Mouse (Mus musculus): Measurements from ENCODE around the gene Plxnd1. TPM values are rescaled to one million over a fixed set of nuclear protein-coding genes. Genes with fewer than 3 reads are reported as not detected.

The Plxnd1 gene
- total and polyA plus RNA-seq, 3 experiments: 27.7 to 73.8 (median 63.2) TPM

DNA sequence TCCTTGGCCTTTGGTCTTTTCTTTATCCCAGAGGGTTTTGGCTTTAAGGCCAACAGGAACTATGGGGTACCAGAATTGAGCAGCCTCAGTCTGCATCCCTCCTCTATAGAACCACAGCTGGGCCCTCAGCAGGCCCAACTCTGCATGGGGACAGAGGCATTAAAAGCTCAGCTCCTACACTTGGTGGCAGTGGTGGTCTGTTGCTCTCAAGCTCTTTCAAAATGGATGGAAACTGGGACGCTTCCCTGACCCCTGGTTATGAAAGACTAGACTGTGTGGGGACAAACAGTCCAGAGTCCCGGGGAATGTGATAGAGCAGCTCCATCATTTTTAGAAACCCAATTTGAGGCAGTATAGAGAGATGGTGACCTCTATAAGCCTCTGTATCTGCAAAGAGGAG is 56.8 kb downstream of the Plxnd1 start:
- H3K9me3 ChIP-seq (replicated peaks; ENCODE audit: low read length): no peaks in the 10 kb centered on the region
- peak; percentile 51 for TF ChIP-seq SMC3 (IDR thresholded peaks at IDR 0.05; ENCODE audit: low read depth, low read length)
- TF ChIP-seq RAD21 (IDR thresholded peaks at IDR 0.05; ENCODE audit: low read depth, low read length): peak; percentile 51
- TF ChIP-seq USF2 (conservative IDR thresholded peaks at IDR 0.05; ENCODE audit: low read depth, low read length): no peak
- TF ChIP-seq CTCF (conservative IDR thresholded peaks at IDR 0.05 in 1 of 2, IDR thresholded peaks at IDR 0.05 in 1 of 2; ENCODE audit: low read depth in 2 of 2, low read length in 2 of 2): peak in 1 of 2 experiments; percentile 41; a peak in 2 of 4 replicates
- dilution Hi-C loops (cut with MboI; ENCODE audit: extremely low pct_ligation_motif_present, extremely low pct_unique_long_range_greater_than_20kb, low sequenced_read_pairs): no loop called here

DNA sequence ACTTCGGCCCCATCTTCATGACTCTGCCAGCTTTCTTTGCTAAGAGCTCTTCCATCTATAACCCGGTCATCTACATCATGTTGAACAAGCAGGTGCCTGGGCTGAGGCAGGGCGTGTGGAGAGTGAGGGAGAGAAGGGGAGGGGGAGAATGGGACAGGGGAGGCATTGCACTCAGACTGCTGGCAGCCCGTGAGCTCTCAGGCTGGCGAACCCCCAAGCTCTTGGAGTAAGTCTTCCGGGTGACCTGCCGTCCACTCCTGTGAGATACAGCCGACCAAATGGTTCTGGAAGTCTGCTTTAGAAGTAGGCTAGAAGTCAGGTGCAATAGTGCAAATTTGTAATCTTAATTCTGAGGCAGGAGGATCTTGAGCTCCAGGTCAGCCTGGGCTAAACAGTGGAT is 59.3 kb downstream of the Plxnd1 start:
- DNase-seq (ENCODE audit: extremely low read depth): no peak
- Histone ChIP-seq H3K4me3 (replicated peaks in 1 of 3; ENCODE audit: low read depth in 2 of 3, low read length in 2 of 3, poor library complexity in 1 of 3) (no peak overlapping the region), H3K27me3 (replicated peaks) (no peaks in the 10 kb centered on the region), H3K4me1 (ENCODE audit: control insufficient read depth in 1 of 2, insufficient read depth in 2 of 2) (peaks cover 12 to 18% of the 10 kb centered on the region in 2 experiments), H3K36me3 (replicated peaks in 1 of 2; ENCODE audit: control insufficient read depth in 1 of 2, insufficient read depth in 1 of 2, low read length in 1 of 2) (no peaks in the 10 kb centered on the region), H3K9ac (ENCODE audit: insufficient read depth, low read depth) (no peak overlapping the region), H3K4me2 (ENCODE audit: insufficient read depth, low read depth, poor library complexity, severe bottlenecking) (no peak overlapping the region), H3K9me3 (replicated peaks; ENCODE audit: low read length) (no peaks in the 10 kb centered on the region), H3K79me2 (replicated peaks; ENCODE audit: control insufficient read depth, extremely low read depth, insufficient read depth, poor library complexity, severe bottlenecking) (no peaks in the 10 kb centered on the region), H3K27ac (ENCODE audit: insufficient read depth, low read depth) (no peak overlapping the region)
- no peak for TF ChIP-seq MEF2A (IDR thresholded peaks at IDR 0.05; ENCODE audit: borderline replicate concordance, low read depth, low read length)
- no peak for TF ChIP-seq HCFC1 (IDR thresholded peaks at IDR 0.05; ENCODE audit: low read depth, low read length)
- TF ChIP-seq GABPA (IDR thresholded peaks at IDR 0.05; ENCODE audit: insufficient replicate concordance, low read depth, low read length): no peak
- TF ChIP-seq EP300 (IDR thresholded peaks at IDR 0.05; ENCODE audit: low read length): no peak
- no peak for TF ChIP-seq SIN3A (IDR thresholded peaks at IDR 0.05; ENCODE audit: low read length)
- dilution Hi-C loops (cut with MboI; ENCODE audit: extremely low pct_ligation_motif_present, extremely low pct_unique_long_range_greater_than_20kb, low sequenced_read_pairs) (no loop called here), in situ Hi-C loops (cut with MboI; ENCODE audit: low pct_ligation_motif_present, low pct_unique_long_range_greater_than_20kb, low sequenced_read_pairs) (no loop called here)

More for the DNA sequence above, 56.8 kb downstream of the Plxnd1 start:
- H3K79me2 ChIP-seq (replicated peaks; ENCODE audit: control insufficient read depth, extremely low read depth, insufficient read depth, poor library complexity, severe bottlenecking): no peaks in the 10 kb centered on the region
- H3K27ac ChIP-seq (ENCODE audit: insufficient read depth, low read depth): no peak overlapping the region
- no peak overlapping the region for H3K4me3 ChIP-seq (replicated peaks in 1 of 3; ENCODE audit: low read depth in 2 of 3, low read length in 2 of 3, poor library complexity in 1 of 3)
- H3K27me3 ChIP-seq (replicated peaks): no peaks in the 10 kb centered on the region
- H3K4me2 ChIP-seq (ENCODE audit: insufficient read depth, low read depth, poor library complexity, severe bottlenecking): no peak overlapping the region
- H3K36me3 ChIP-seq (replicated peaks in 1 of 2; ENCODE audit: control insufficient read depth in 1 of 2, insufficient read depth in 1 of 2, low read length in 1 of 2): no peaks in the 10 kb centered on the region
- no peak overlapping the region for H3K9ac ChIP-seq (ENCODE audit: insufficient read depth, low read depth)
- peaks cover 17 to 32% of the 10 kb centered on the region in 2 experiments for H3K4me1 ChIP-seq (ENCODE audit: control insufficient read depth in 1 of 2, insufficient read depth in 2 of 2)
- in situ Hi-C loops (cut with MboI; ENCODE audit: low pct_ligation_motif_present, low pct_unique_long_range_greater_than_20kb, low sequenced_read_pairs): no loop called here
- DNase-seq (ENCODE audit: extremely low read depth): no peak

DNA sequence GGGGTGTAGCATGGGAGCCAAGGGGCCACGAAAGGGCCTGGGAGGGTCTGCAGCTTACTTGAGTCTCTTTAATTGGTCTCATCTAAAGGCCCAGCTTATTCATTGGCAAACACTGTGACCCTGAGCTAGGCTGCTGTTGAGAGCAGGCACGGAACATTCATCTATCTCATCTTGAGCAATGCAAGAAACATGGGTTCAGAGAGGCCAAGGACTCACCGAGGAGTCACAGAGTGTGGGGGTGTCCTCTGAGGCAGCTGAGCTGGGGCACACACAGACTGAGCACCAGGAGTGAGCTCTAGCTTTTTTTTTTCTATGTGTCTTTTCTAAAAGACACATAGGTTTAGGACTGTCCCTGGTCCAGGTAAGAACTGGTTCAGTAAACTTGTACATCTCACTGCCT is 62.4 kb downstream of the Plxnd1 start:
- Histone ChIP-seq H3K9me3 (replicated peaks; ENCODE audit: low read length) (no peaks in the 10 kb centered on the region), H3K79me2 (replicated peaks; ENCODE audit: control insufficient read depth, extremely low read depth, insufficient read depth, poor library complexity, severe bottlenecking) (no peaks in the 10 kb centered on the region), H3K4me2 (ENCODE audit: insufficient read depth, low read depth, poor library complexity, severe bottlenecking) (no peak overlapping the region), H3K4me1 (ENCODE audit: control insufficient read depth in 1 of 2, insufficient read depth in 2 of 2) (peaks cover 5 to 13% of the 10 kb centered on the region in 2 experiments; a peak in 2 of 4 replicates), H3K27me3 (replicated peaks) (no peaks in the 10 kb centered on the region), H3K4me3 (replicated peaks in 1 of 3; ENCODE audit: low read depth in 2 of 3, low read length in 2 of 3, poor library complexity in 1 of 3) (no peak overlapping the region), H3K27ac (ENCODE audit: insufficient read depth, low read depth) (no peak overlapping the region), H3K9ac (ENCODE audit: insufficient read depth, low read depth) (no peak overlapping the region), H3K36me3 (replicated peaks in 1 of 2; ENCODE audit: control insufficient read depth in 1 of 2, insufficient read depth in 1 of 2, low read length in 1 of 2) (no peaks in the 10 kb centered on the region)
- DNase-seq (ENCODE audit: extremely low read depth): no peak
- no peak for TF ChIP-seq BHLHE40 (IDR thresholded peaks at IDR 0.05; ENCODE audit: low read depth, low read length)
- no peak for TF ChIP-seq RAD21 (IDR thresholded peaks at IDR 0.05; ENCODE audit: low read depth, low read length)
- TF ChIP-seq ZKSCAN1 (IDR thresholded peaks at IDR 0.05; ENCODE audit: borderline replicate concordance, low read depth, low read length): no peak
- TF ChIP-seq MXI1 (IDR thresholded peaks at IDR 0.05; ENCODE audit: low read depth, low read length): no peak
- TF ChIP-seq KAT2A (IDR thresholded peaks at IDR 0.05; ENCODE audit: insufficient replicate concordance, low read length): no peak
- TF ChIP-seq USF2 (conservative IDR thresholded peaks at IDR 0.05; ENCODE audit: low read depth, low read length): no peak
- TF ChIP-seq PAX5 (IDR thresholded peaks at IDR 0.05; ENCODE audit: low read length): no peak
- TF ChIP-seq TCF12 (IDR thresholded peaks at IDR 0.05; ENCODE audit: low read depth, low read length): no peak
- no peak for TF ChIP-seq RCOR1 (conservative IDR thresholded peaks at IDR 0.05; ENCODE audit: low read depth, low read length)
- no peak for TF ChIP-seq ZC3H11A (IDR thresholded peaks at IDR 0.05; ENCODE audit: low read depth, low read length)
- dilution Hi-C loops (cut with MboI; ENCODE audit: extremely low pct_ligation_motif_present, extremely low pct_unique_long_range_greater_than_20kb, low sequenced_read_pairs) (no loop called here), in situ Hi-C loops (cut with MboI; ENCODE audit: low pct_ligation_motif_present, low pct_unique_long_range_greater_than_20kb, low sequenced_read_pairs) (no loop called here)

All from CH12.LX (cell line).